Mouse (Mus musculus) neutrophil, adult 59 days (primary cell): Measurements from ENCODE around the gene C130026I21Rik. TPM values are rescaled to one million over a fixed set of nuclear protein-coding genes. Genes with fewer than 3 reads are reported as not detected.

Experiments
- total RNA-seq, 2 experiments: library from RNA; stranded (reverse); gene quantifications; 1 replicate in 1 of 2; 2 replicates in 1 of 2; pipeline ENCODE4 v1.2.4; 2023

The C130026I21Rik gene
- total RNA-seq = 10 to 100 TPM; 34.0 to 36.8 TPM

DNA sequence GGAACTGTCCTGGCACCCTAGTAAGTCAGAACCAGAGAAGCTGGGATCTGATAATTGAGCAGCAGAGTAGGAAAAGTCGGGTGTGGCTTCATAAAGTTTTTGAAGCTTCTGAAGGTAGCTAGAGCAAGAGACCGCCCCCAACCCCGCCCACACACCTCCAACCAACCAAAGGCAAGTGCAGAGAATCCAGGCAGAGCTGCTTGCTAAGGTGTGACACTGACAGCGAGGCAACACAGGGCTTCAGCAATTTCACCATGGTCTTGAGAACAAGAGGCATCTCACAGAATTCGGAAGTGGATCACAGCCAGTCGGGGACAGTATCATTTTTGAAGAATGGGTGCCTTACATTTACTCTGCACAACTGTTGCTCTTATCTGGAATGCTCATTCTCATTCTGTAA is at the start of gene C130026I21Rik:
C130026I21Rik (minus strand) TSS at position 101 of the 400 bp plus-strand sequence.

GRCm38 (mm10) chr1:85109753-85110152 is 160.6 kb downstream of the C130026I21Rik start, which contains the start of gene A530032D15Rik:
Gene A530032D15Rik (minus strand): TSS chr1:85109853.

GRCm38 (mm10) chr1:85099864-85100263 is 170.5 kb downstream of the C130026I21Rik start, which contains the start of gene Gm10553:
Gene Gm10553 (plus strand): TSS chr1:85100164.

Other genes starting within 250 kb of the C130026I21Rik start
- gene Gm10553, start 170.4 kb downstream of the C130026I21Rik start, total RNA-seq = not detected
- 10 to 100 TPM; 30.1 to 30.6 TPM for gene A530032D15Rik, start 160.7 kb downstream of the C130026I21Rik start, total RNA-seq